Mouse (Mus musculus) ES-E14 (cell line): ENCODE data around the gene Clint1. TPM values are rescaled to one million over a fixed set of nuclear protein-coding genes. Genes with fewer than 3 reads are reported as not detected.

Experiments used
- DNase-seq: peaks from one replicate; pipeline ENCODE4 v3.0.0-alpha.2; 2013; ENCODE audit warnings: low read depth, low spot score
- H3K27ac ChIP-seq: 2 replicates; pipeline ENCODE4 v1.5.1; 2012; ENCODE audit warnings: low read depth, mild to moderate bottlenecking, low read length, moderate library complexity, mixed read lengths; ENCODE audit not compliant: poor library complexity, insufficient read depth, severe bottlenecking
- H3K36me3 ChIP-seq: 2 replicates; pipeline ENCODE4 v1.6.1; 2012; ENCODE audit warnings: mild to moderate bottlenecking, low read length, moderate library complexity, mixed read lengths; ENCODE audit not compliant: control insufficient read depth, poor library complexity, insufficient read depth, severe bottlenecking
- H3K4me1 ChIP-seq, 2 experiments: fragments of 150-350 bp in 1 of 2; sonication (generic) in 1 of 2; 2 replicates each; pipeline ENCODE4 v1.6.1; 2012; ENCODE audit warnings: low read length in 2 of 2, mild to moderate bottlenecking in 1 of 2, mixed read lengths in 1 of 2; ENCODE audit not compliant: control insufficient read depth in 2 of 2, insufficient read depth in 2 of 2, poor library complexity in 1 of 2
- H3K4me3 ChIP-seq, 2 experiments: fragments of 150-350 bp in 1 of 2; sonication (generic) in 1 of 2; 2 replicates each; pipeline ENCODE4 v1.5.1; 2012; ENCODE audit warnings: low read length in 2 of 2, low read depth in 1 of 2, mild to moderate bottlenecking in 1 of 2, mixed read lengths in 1 of 2; ENCODE audit not compliant: insufficient read depth in 1 of 2, poor library complexity in 1 of 2, severe bottlenecking in 1 of 2
- H3K9ac ChIP-seq: 2 replicates; pipeline ENCODE4 v1.6.1; 2012; ENCODE audit warnings: low read depth, mild to moderate bottlenecking, low read length, mixed read lengths; ENCODE audit not compliant: poor library complexity, insufficient read depth, severe bottlenecking
- H3K9me3 ChIP-seq: fragments of 150-350 bp; sonication (generic); 2 replicates; pipeline ENCODE4 v1.6.1; 2012; ENCODE audit warnings: low read depth, mild to moderate bottlenecking, low read length; ENCODE audit not compliant: control insufficient read depth, insufficient read depth
- CHD2 ChIP-seq: IDR thresholded peaks from 2 replicates; pipeline ENCODE4 v1.6.1; 2014; ENCODE audit warnings: mild to moderate bottlenecking, low read depth, low read length, inconsistent platforms
- HCFC1 ChIP-seq: IDR thresholded peaks from 2 replicates; pipeline ENCODE4 v1.6.1; 2012; ENCODE audit warnings: low read length, inconsistent platforms, borderline replicate concordance; ENCODE audit not compliant: insufficient read depth
- MAFK ChIP-seq: IDR thresholded peaks from 2 replicates; pipeline ENCODE4 v1.6.1; 2014; ENCODE audit warnings: mild to moderate bottlenecking, low read depth, low read length, inconsistent platforms; ENCODE audit not compliant: insufficient read depth
- ZC3H11A ChIP-seq: IDR thresholded peaks from 2 replicates; pipeline ENCODE4 v1.6.1; 2012; ENCODE audit warnings: low read depth, mild to moderate bottlenecking, inconsistent platforms, low read length, borderline replicate concordance
- ZNF384 ChIP-seq: IDR thresholded peaks from 2 replicates; pipeline ENCODE4 v1.6.1; 2012; ENCODE audit warnings: low read depth, low read length, inconsistent platforms
- in situ Hi-C, 2 experiments: fragments of 600-800 bp; cut with MboI; formaldehyde crosslinking; loops; one replicate each; pipeline ENCODE4 v1.15.1; 2025; ENCODE audit warnings: low sequenced_read_pairs in 2 of 2, inconsistent platforms in 1 of 2; ENCODE audit not compliant: unreplicated experiment in 2 of 2
- total RNA-seq: library from RNA; depleted of rRNA; stranded (reverse); fragments of 300-350 nt; gene quantifications from 2 replicates; pipeline ENCODE4 v1.2.3, GENCODE M21; 2012

The Clint1 gene
- total RNA-seq, 1 experiment: 40.7 TPM

DNA sequence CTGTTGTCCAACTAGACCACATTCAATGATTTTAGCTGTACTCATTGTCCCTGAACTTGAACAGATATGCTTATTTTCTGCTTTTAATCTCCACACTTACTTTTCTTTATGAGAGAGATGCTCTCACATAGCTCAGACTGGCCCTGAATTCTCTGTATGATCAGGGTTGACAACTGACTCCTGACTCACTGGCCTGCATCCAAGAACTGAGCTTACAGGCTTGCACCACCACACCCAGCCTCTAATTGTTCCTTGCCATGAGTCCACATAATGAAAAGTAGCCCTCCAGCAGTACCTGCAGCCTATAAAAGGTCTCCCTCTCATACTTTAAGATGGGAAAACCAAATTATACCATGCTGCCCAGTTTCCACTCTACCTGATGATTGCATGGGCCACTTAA, 21.7 kb upstream of the Clint1 start:
- no peak for TF ChIP-seq MAFK
- TF ChIP-seq ZNF384: no peak
- TF ChIP-seq CHD2: no peak
- no peak for TF ChIP-seq ZC3H11A
- no peak for TF ChIP-seq HCFC1
- H3K27ac ChIP-seq: no peak overlapping the region
- H3K9ac ChIP-seq: no peak overlapping the region
- no peaks in the 10 kb centered on the region for H3K9me3 ChIP-seq
- no peak overlapping the region for H3K4me3 ChIP-seq
- no peaks in the 10 kb centered on the region for H3K36me3 ChIP-seq
- in situ Hi-C loops: no loop called here
- 0 out of 4 replicates have a peak, but pooled peaks cover 0 to under 1% of the 10 kb centered on the region in 2 experiments for H3K4me1 ChIP-seq
- DNase-seq: no peak

DNA sequence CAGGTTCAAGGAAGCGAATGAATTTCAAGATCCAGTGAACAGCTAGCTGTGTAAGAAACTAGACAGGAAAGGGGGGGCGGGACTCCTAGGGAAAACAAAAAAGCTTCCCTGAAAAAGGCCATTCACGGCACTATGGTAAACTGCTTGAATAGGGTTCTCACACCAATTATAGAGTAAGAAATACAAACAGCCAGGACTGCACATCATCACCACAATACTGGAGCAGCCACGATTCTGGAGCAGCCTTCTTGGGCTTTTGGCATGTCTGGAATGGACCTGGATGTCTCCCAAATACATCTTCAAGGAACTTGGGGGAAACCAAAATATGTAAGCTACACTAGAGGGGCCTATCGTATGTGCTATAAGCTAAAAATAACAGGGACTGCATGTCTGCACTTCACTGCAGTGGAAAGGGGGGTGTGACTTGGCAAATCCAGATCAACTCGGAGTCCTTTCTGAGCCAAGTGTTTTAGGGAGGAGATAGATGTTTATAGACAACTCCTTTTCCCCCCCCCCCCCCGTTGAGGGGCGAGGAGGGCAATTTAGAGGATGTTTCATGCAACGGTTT, 21.0 kb upstream of the Clint1 start:
- Histone ChIP-seq H3K4me3 (no peak overlapping the region), H3K9ac (no peak overlapping the region), H3K4me1 (peaks cover 0 to 5% of the 10 kb centered on the region in 2 experiments; a peak in 2 of 4 replicates), H3K9me3 (no peaks in the 10 kb centered on the region), H3K36me3 (no peaks in the 10 kb centered on the region), H3K27ac (no peak overlapping the region)
- no peak for DNase-seq
- in situ Hi-C loops: no loop called here
- no peak for TF ChIP-seq MAFK
- no peak for TF ChIP-seq ZNF384

DNA sequence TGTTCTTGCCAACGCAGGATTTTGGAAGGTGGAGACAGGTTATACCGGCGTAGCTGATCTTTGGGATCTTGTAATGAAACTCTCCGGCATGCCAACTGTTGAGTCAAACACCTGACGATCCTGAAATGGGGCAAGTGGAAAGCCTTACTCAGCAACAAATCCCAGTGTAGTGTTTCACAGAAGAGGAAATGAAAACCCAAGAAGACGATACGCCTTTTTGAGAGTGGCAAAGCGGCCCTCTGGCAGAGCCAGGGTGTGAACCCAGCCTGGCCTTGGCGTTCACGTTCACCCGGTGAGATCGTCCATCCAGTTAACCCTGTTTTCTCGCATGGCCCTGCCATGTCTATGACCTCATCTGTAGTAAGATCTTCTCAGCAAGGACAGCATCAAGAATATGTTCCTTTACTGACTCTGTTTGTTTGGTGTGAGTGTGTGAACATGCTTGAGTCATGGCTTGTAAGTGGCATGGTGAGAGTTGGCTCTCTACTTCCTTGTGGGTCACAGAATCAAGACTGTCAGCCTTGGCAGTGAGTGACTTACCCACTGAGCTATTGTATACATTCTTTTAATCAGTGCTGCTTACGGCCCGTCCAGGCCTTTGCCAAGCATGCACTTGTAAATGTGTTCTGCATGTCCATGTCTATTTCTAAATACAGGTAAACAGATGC, 20.2 kb upstream of the Clint1 start:
- TF ChIP-seq CHD2 (no peak), HCFC1 (no peak), ZNF384 (no peak), ZC3H11A (no peak), MAFK (no peak)
- Histone ChIP-seq H3K4me3 (no peak overlapping the region), H3K36me3 (no peaks in the 10 kb centered on the region), H3K9me3 (no peaks in the 10 kb centered on the region), H3K9ac (no peak overlapping the region), H3K27ac (no peak overlapping the region), H3K4me1 (peaks cover 0 to 6% of the 10 kb centered on the region in 2 experiments; a peak in 2 of 4 replicates)
- in situ Hi-C loops: no loop called here
- no peak for DNase-seq

DNA sequence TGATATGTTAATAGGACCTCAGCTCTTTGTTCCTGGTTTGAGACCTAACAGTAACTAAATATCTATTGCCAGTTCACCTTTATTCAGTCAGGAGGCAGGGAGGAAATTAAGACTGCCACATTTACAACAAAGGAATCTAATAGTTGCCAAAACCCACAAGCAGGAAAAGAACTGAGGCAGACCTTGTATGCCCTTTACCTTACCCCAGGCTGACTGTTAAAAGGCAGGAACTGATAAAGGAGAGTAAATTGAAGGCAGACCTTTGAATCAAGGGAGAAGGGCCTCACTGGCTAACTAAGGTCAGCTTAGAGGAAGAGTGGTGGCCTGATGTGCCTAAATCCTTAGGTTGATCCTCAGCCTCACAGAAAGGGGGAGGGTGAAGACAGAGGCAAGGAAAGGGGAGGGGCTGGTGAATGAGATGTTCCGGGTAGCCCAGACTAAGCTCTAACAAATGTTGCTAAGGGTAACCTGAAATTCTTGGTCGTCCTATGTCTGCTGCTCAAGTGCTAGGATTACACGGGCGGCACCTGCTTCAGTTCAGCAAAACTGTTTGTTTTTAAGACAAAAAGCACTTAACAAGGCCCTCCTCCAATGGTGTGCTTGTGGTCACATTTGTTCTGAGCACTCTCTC, 16.1 kb upstream of the Clint1 start:
- no peak overlapping the region for H3K9ac ChIP-seq
- DNase-seq: no peak
- no peak overlapping the region for H3K4me3 ChIP-seq
- no peak overlapping the region for H3K27ac ChIP-seq
- H3K4me1 ChIP-seq: peaks cover 0 to 6% of the 10 kb centered on the region in 2 experiments; a peak in 2 of 4 replicates
- in situ Hi-C loops: no loop called here
- no peaks in the 10 kb centered on the region for H3K36me3 ChIP-seq
- TF ChIP-seq CHD2 (no peak), MAFK (no peak), ZC3H11A (no peak), HCFC1 (no peak), ZNF384 (no peak)
- no peaks in the 10 kb centered on the region for H3K9me3 ChIP-seq
